ENCODE assay signal across 12 mouse cellular contexts in genomic region chr5:68877574-68878171, GRCm38 (mm10).
"Had no signal": no experiment of that assay in that cellular context is flagged by ENCODE, and none has a peak within 500 bp of the region (broad histone marks: within the 10 kb centered on the region; RNA-seq: fewer than 3 reads in every experiment).

No protein-coding gene starts in this region.

- H3K36me3 ChIP-seq: kidney, embryonic 15.5 days; limb, embryonic 15.5 days; liver, embryonic 12.5 days; lung, embryonic 15.5 days; neural tube, embryonic 12.5 days had no signal

- ATAC-seq: liver, embryonic 12.5 days had no signal

- H3K27me3 ChIP-seq: kidney, embryonic 15.5 days; limb, embryonic 15.5 days; liver, embryonic 12.5 days; lung, embryonic 15.5 days; neural tube, embryonic 12.5 days had no signal

- H3K4me1 ChIP-seq: kidney, embryonic 15.5 days; limb, embryonic 15.5 days; liver, embryonic 12.5 days; lung, embryonic 15.5 days; neural tube, embryonic 12.5 days had no signal

- H3K4me2 ChIP-seq: kidney, embryonic 15.5 days; limb, embryonic 15.5 days; liver, embryonic 12.5 days; lung, embryonic 15.5 days; neural tube, embryonic 12.5 days had no signal

- H3K9ac ChIP-seq: kidney, embryonic 15.5 days; limb, embryonic 15.5 days; liver, embryonic 12.5 days; lung, embryonic 15.5 days; neural tube, embryonic 12.5 days had no signal

- DNase-seq: kidney, adult 2 months; kidney, postnatal 25 days; lung, postnatal 14 days; right cerebral cortex, adult 18-20 months; right cerebral cortex, postnatal 25 days; thymus, postnatal 36 days had no signal

- H3K9me3 ChIP-seq: kidney, embryonic 15.5 days; limb, embryonic 15.5 days; liver, embryonic 12.5 days; lung, embryonic 15.5 days; neural tube, embryonic 12.5 days had no signal

- H3K4me3 ChIP-seq: kidney, embryonic 15.5 days; left cerebral cortex, adult 2 months; limb, embryonic 15.5 days; liver, embryonic 12.5 days; lung, embryonic 15.5 days; neural tube, embryonic 12.5 days had no signal

- H3K27ac ChIP-seq: kidney, embryonic 15.5 days; left cerebral cortex, adult 2 months; limb, embryonic 15.5 days; liver, embryonic 12.5 days; lung, embryonic 15.5 days; neural tube, embryonic 12.5 days had no signal
